In genomic region chr15:88854119-88854968, GRCm38 (mm10) we compare ENCODE assay signal across 10 mouse cellular contexts. TPM values are rescaled to one million over a fixed set of nuclear protein-coding genes. Genes with fewer than 3 reads are reported as not detected.
DNase-seq lines count a peak whose midpoint lies in the region; ATAC-seq and TF ChIP-seq lines count a peak whose summit lies in the region.
"Had no signal": no experiment of that assay in that cellular context is flagged by ENCODE, and none has a peak within 500 bp of the region (broad histone marks: within the 10 kb centered on the region; RNA-seq: fewer than 3 reads in every experiment).

No protein-coding gene starts in this region.

- DNase-seq in forebrain, embryonic 10.5 days (ENCODE audit: extremely low spot score, low spot score): no peak
- no peak for DNase-seq in forebrain, postnatal 0 days
- peak; percentile 42 for DNase-seq in yolk sac, embryonic 10.5 days (ENCODE audit: low spot score)
- DNase-seq in thymus, postnatal 0 days (ENCODE audit: low spot score): no peak
- no peak for DNase-seq in embryo, embryonic 11 days

- no peak for TF ChIP-seq CTCF in forebrain, postnatal 0 days (IDR thresholded peaks at IDR 0.05; ENCODE audit: low read depth)

- H3K36me3 ChIP-seq in forebrain, embryonic 10.5 days (replicated peaks): no peaks in the 10 kb centered on the region
- no peaks in the 10 kb centered on the region for H3K36me3 ChIP-seq in forebrain, postnatal 0 days (ENCODE audit: insufficient read depth)
- H3K36me3 ChIP-seq in midbrain, embryonic 13.5 days: no peaks in the 10 kb centered on the region
- H3K36me3 ChIP-seq in midbrain, embryonic 15.5 days (replicated peaks): no peaks in the 10 kb centered on the region
- H3K36me3 ChIP-seq in intestine, embryonic 16.5 days (ENCODE audit: control insufficient read depth, insufficient read depth, low read length): no peaks in the 10 kb centered on the region
- H3K36me3 ChIP-seq: embryonic facial prominence, embryonic 15.5 days; limb, embryonic 12.5 days had no signal

- ATAC-seq in forebrain, postnatal 0 days: no peak
- peak; percentile 31; the same call in 1 of the 2 replicates for ATAC-seq in midbrain, embryonic 13.5 days
- ATAC-seq in midbrain, embryonic 15.5 days (replicated peaks): no peak
- no peak for ATAC-seq in intestine, embryonic 16.5 days

- peak overlapping the region; percentile 71 for H3K27ac ChIP-seq in forebrain, embryonic 10.5 days
- H3K27ac ChIP-seq in forebrain, postnatal 0 days (ENCODE audit: low read depth, low read length): no peak overlapping the region
- H3K27ac ChIP-seq in midbrain, embryonic 13.5 days: no peak overlapping the region
- no peak overlapping the region for H3K27ac ChIP-seq in midbrain, embryonic 15.5 days
- H3K27ac ChIP-seq in intestine, embryonic 16.5 days (ENCODE audit: low read length): no peak overlapping the region
- H3K27ac ChIP-seq: embryonic facial prominence, embryonic 15.5 days; limb, embryonic 12.5 days had no signal

- no peaks in the 10 kb centered on the region for H3K27me3 ChIP-seq in forebrain, embryonic 10.5 days (ENCODE audit: poor library complexity, severe bottlenecking)
- no peaks in the 10 kb centered on the region for H3K27me3 ChIP-seq in forebrain, postnatal 0 days (ENCODE audit: insufficient read depth, low read length)
- H3K27me3 ChIP-seq in midbrain, embryonic 13.5 days: peaks cover 7% of the 10 kb centered on the region; the same call in 1 of the 2 replicates
- H3K27me3 ChIP-seq in midbrain, embryonic 15.5 days (replicated peaks): no peaks in the 10 kb centered on the region
- no peaks in the 10 kb centered on the region for H3K27me3 ChIP-seq in intestine, embryonic 16.5 days (replicated peaks; ENCODE audit: control insufficient read depth, insufficient read depth, low read length)
- H3K27me3 ChIP-seq: embryonic facial prominence, embryonic 15.5 days; limb, embryonic 12.5 days had no signal

- no peak overlapping the region for H3K4me2 ChIP-seq in forebrain, postnatal 0 days (ENCODE audit: low read depth)
- H3K4me2 ChIP-seq in midbrain, embryonic 13.5 days (replicated peaks): no peak overlapping the region
- no peak overlapping the region for H3K4me2 ChIP-seq in midbrain, embryonic 15.5 days
- H3K4me2 ChIP-seq in intestine, embryonic 16.5 days (ENCODE audit: low read depth, low read length): no peak overlapping the region
- H3K4me2 ChIP-seq: embryonic facial prominence, embryonic 15.5 days; limb, embryonic 12.5 days had no signal

- no peak overlapping the region for H3K4me3 ChIP-seq in forebrain, embryonic 10.5 days
- no peak overlapping the region for H3K4me3 ChIP-seq in forebrain, postnatal 0 days (ENCODE audit: low read depth, low read length)
- H3K4me3 ChIP-seq in midbrain, embryonic 13.5 days (replicated peaks): no peak overlapping the region
- H3K4me3 ChIP-seq in midbrain, embryonic 15.5 days: no peak overlapping the region
- no peak overlapping the region for H3K4me3 ChIP-seq in intestine, embryonic 16.5 days (ENCODE audit: low read length)
- H3K4me3 ChIP-seq: embryonic facial prominence, embryonic 15.5 days; limb, embryonic 12.5 days had no signal

- H3K9me3 ChIP-seq in forebrain, embryonic 10.5 days: no peaks in the 10 kb centered on the region
- H3K9me3 ChIP-seq in forebrain, postnatal 0 days (ENCODE audit: low read length): no peaks in the 10 kb centered on the region
- H3K9me3 ChIP-seq in midbrain, embryonic 13.5 days: no peaks in the 10 kb centered on the region
- no peaks in the 10 kb centered on the region for H3K9me3 ChIP-seq in midbrain, embryonic 15.5 days
- H3K9me3 ChIP-seq in intestine, embryonic 16.5 days (ENCODE audit: control insufficient read depth, low read length): no peaks in the 10 kb centered on the region
- H3K9me3 ChIP-seq: embryonic facial prominence, embryonic 15.5 days; limb, embryonic 12.5 days had no signal

- no peak overlapping the region for H3K9ac ChIP-seq in forebrain, postnatal 0 days
- H3K9ac ChIP-seq in midbrain, embryonic 13.5 days (replicated peaks): no peak overlapping the region
- no peak overlapping the region for H3K9ac ChIP-seq in midbrain, embryonic 15.5 days
- H3K9ac ChIP-seq in intestine, embryonic 16.5 days (ENCODE audit: low read depth, low read length): peak overlapping the region; percentile 30; the same call in 1 of the 2 replicates
- H3K9ac ChIP-seq: embryonic facial prominence, embryonic 15.5 days; limb, embryonic 12.5 days had no signal

- H3K4me1 ChIP-seq in forebrain, embryonic 10.5 days: peaks cover 38% of the 10 kb centered on the region
- H3K4me1 ChIP-seq in forebrain, postnatal 0 days (ENCODE audit: insufficient read depth): no peaks in the 10 kb centered on the region
- H3K4me1 ChIP-seq in midbrain, embryonic 13.5 days (replicated peaks): peaks cover 8% of the 10 kb centered on the region; the same call in 1 of the 2 replicates
- no peaks in the 10 kb centered on the region for H3K4me1 ChIP-seq in midbrain, embryonic 15.5 days
- peaks cover 45% of the 10 kb centered on the region for H3K4me1 ChIP-seq in intestine, embryonic 16.5 days (ENCODE audit: control insufficient read depth, insufficient read depth, low read length)

- 68% methylated on average over 6 of the region's 6 CpGs for WGBS in forebrain, embryonic 10.5 days
- WGBS in forebrain, postnatal 0 days: 39% methylated on average over 6 of the region's 6 CpGs
- 70% methylated on average over 5 of the region's 6 CpGs for WGBS in midbrain, embryonic 13.5 days
- 52% methylated on average over 6 of the region's 6 CpGs for WGBS in midbrain, embryonic 15.5 days
- 39% methylated on average over 6 of the region's 6 CpGs for WGBS in intestine, embryonic 16.5 days

RNA-seq across cellular contexts. Expression of gene Pim3, which starts 7.6 kb away (rescaled TPM):
- 40.3 and 43.6 TPM in 2 replicates for polyA plus RNA-seq in forebrain, embryonic 10.5 days (2016; fragmentation: Nextera tagmentation; extraction: Ambion mirVana)
- 65.5 and 70.6 TPM in 2 replicates for total RNA-seq in forebrain, postnatal 0 days (2014; rRNA removed)
- 61.9 and 65.2 TPM in 2 replicates for polyA plus RNA-seq in forebrain, postnatal 0 days (2015; fragmentation: Nextera tagmentation; extraction: Ambion mirVana)
- 42.0 and 47.6 TPM in 2 replicates for polyA plus RNA-seq in midbrain, embryonic 13.5 days (2015; fragmentation: Nextera tagmentation; extraction: Ambion mirVana)
- 69.0 and 72.4 TPM in 2 replicates for polyA plus RNA-seq in midbrain, embryonic 15.5 days (2015; fragmentation: Nextera tagmentation; extraction: Ambion mirVana)
- 45.7 and 46.3 TPM in 2 replicates for polyA plus RNA-seq in intestine, embryonic 16.5 days (2015; fragmentation: Nextera tagmentation; extraction: Ambion mirVana)
- 40.2 and 43.8 TPM in 2 replicates for polyA plus RNA-seq in thymus, postnatal 0 days (2015; fragmentation: Nextera tagmentation; extraction: Ambion mirVana)

RNA-seq across cellular contexts. Expression of gene Creld2, which starts 34.9 kb away (rescaled TPM):
- polyA plus RNA-seq in forebrain, embryonic 10.5 days (2016; fragmentation: Nextera tagmentation; extraction: Ambion mirVana): 96.5 and 103 TPM in 2 replicates
- 30.9 and 31.6 TPM in 2 replicates for total RNA-seq in forebrain, postnatal 0 days (2014; rRNA removed)
- polyA plus RNA-seq in forebrain, postnatal 0 days (2015; fragmentation: Nextera tagmentation; extraction: Ambion mirVana): 40.2 and 43.9 TPM in 2 replicates
- 55.7 and 56.2 TPM in 2 replicates for polyA plus RNA-seq in midbrain, embryonic 13.5 days (2015; fragmentation: Nextera tagmentation; extraction: Ambion mirVana)
- 60.7 and 69.3 TPM in 2 replicates for polyA plus RNA-seq in midbrain, embryonic 15.5 days (2015; fragmentation: Nextera tagmentation; extraction: Ambion mirVana)
- polyA plus RNA-seq in intestine, embryonic 16.5 days (2015; fragmentation: Nextera tagmentation; extraction: Ambion mirVana): 123 and 137 TPM in 2 replicates
- 63.6 and 78.9 TPM in 2 replicates for polyA plus RNA-seq in thymus, postnatal 0 days (2015; fragmentation: Nextera tagmentation; extraction: Ambion mirVana)

RNA-seq across cellular contexts. Expression of gene Alg12, which starts 35.2 kb away (rescaled TPM):
- 10.6 and 11.4 TPM in 2 replicates for polyA plus RNA-seq in forebrain, embryonic 10.5 days (2016; fragmentation: Nextera tagmentation; extraction: Ambion mirVana)
- total RNA-seq in forebrain, postnatal 0 days (2014; rRNA removed): 10.2 and 11.9 TPM in 2 replicates
- polyA plus RNA-seq in forebrain, postnatal 0 days (2015; fragmentation: Nextera tagmentation; extraction: Ambion mirVana): 5.5 and 7.6 TPM in 2 replicates
- polyA plus RNA-seq in midbrain, embryonic 13.5 days (2015; fragmentation: Nextera tagmentation; extraction: Ambion mirVana): 7.4 and 7.5 TPM in 2 replicates
- polyA plus RNA-seq in midbrain, embryonic 15.5 days (2015; fragmentation: Nextera tagmentation; extraction: Ambion mirVana): 9.4 and 9.6 TPM in 2 replicates
- polyA plus RNA-seq in intestine, embryonic 16.5 days (2015; fragmentation: Nextera tagmentation; extraction: Ambion mirVana): 16.7 and 16.9 TPM in 2 replicates
- polyA plus RNA-seq in thymus, postnatal 0 days (2015; fragmentation: Nextera tagmentation; extraction: Ambion mirVana): 6.4 and 7.4 TPM in 2 replicates
